Mouse (Mus musculus) small intestine, adult 2 months (tissue): ENCODE measurements around the gene Med10.

ENCODE experiments used
- CTCF ChIP-seq: fragments of 200-500 bp; IDR thresholded peaks from 2 replicates; pipeline ENCODE4 v1.5.1; 2012; ENCODE audit warnings: low read depth, mild to moderate bottlenecking, control low read depth, inconsistent platforms, low read length, moderate library complexity, mixed read lengths; ENCODE audit not compliant: insufficient replicate concordance, insufficient read length; ENCODE audit errors: extremely low read depth
- POLR2A ChIP-seq: fragments of 200-500 bp; IDR thresholded peaks from 2 replicates; pipeline ENCODE4 v1.6.1; 2012; ENCODE audit warnings: low read depth, mild to moderate bottlenecking, control low read depth, inconsistent platforms, low read length, moderate library complexity

GRCm38 (mm10) chr13:69813870-69814269 is 11.7 kb downstream of the Med10 start:
- no peak for TF ChIP-seq CTCF
- no peak for TF ChIP-seq POLR2A
